ENCODE assay signal across 19 mouse cellular contexts in the genomic region with DNA sequence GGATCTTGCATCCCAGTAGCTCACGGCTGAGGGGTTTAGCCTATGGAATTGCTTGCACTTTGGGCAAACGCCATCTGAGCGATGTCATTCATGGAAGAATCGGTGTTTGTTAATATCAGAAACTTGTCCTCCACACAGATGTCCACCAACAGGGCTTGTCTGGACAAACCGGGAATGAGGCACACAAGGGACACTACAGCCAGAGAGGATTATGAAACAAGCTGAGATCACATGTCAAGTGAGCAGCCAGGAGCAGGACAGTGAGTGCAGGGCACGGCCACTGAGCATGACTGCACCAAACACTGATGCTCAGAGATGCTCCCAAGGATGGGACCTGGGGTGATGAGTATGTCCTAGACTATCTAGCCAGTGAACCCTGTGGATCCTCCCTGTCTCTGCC. TPM values are rescaled to one million over a fixed set of nuclear protein-coding genes. Genes with fewer than 3 reads are reported as not detected.
DNase-seq lines count a peak whose midpoint lies in the region; ATAC-seq and TF ChIP-seq lines count a peak whose summit lies in the region.
"Had no signal": no experiment of that assay in that cellular context is flagged by ENCODE, and none has a peak within 500 bp of the region (broad histone marks: within the 10 kb centered on the region; RNA-seq: fewer than 3 reads in every experiment).

No protein-coding gene starts in this region.

- no peak overlapping the region for H3K9ac ChIP-seq in kidney, embryonic 14.5 days (ENCODE audit: low read depth, low read length)
- H3K9ac ChIP-seq in intestine, embryonic 16.5 days (ENCODE audit: low read depth, low read length) = peak overlapping the region; percentile 57; the same call in 1 of the 2 replicates
- H3K9ac ChIP-seq: lung, embryonic 14.5 days; midbrain, embryonic 15.5 days had no signal

- peak; percentile 54 for DNase-seq in gastrocnemius, postnatal 25 days
- DNase-seq in gastrocnemius, postnatal 10 days = no peak
- peak; percentile 74 for DNase-seq in kidney, adult 2 months
- peak; percentile 77 for DNase-seq in skeletal muscle tissue, adult 2 months (ENCODE audit: low read depth, low spot score)
- DNase-seq: B cell, adult 2 months; cerebellum, adult 9-11 months; lung, embryonic 14.5 days; thymus, postnatal 14 days had no signal

- no peak for TF ChIP-seq CTCF in kidney, adult 2 months (conservative IDR thresholded peaks at IDR 0.05; ENCODE audit: insufficient read depth, insufficient read length, low read depth, low read length)

- no peak overlapping the region for H3K4me2 ChIP-seq in kidney, embryonic 14.5 days (replicated peaks; ENCODE audit: low read depth, low read length)
- H3K4me2 ChIP-seq in intestine, embryonic 16.5 days (ENCODE audit: low read depth, low read length) = no peak overlapping the region
- H3K4me2 ChIP-seq: lung, embryonic 14.5 days; midbrain, embryonic 15.5 days had no signal

- no peaks in the 10 kb centered on the region for H3K9me3 ChIP-seq in kidney, embryonic 14.5 days (ENCODE audit: control insufficient read depth, low read length)
- no peaks in the 10 kb centered on the region for H3K9me3 ChIP-seq in intestine, embryonic 16.5 days (ENCODE audit: control insufficient read depth, low read length)
- H3K9me3 ChIP-seq: limb, embryonic 10.5 days; midbrain, embryonic 15.5 days had no signal

- peak overlapping the region; percentile 81 for H3K27ac ChIP-seq in kidney, adult 2 months (ENCODE audit: insufficient read depth, low read depth, low read length)
- no peak overlapping the region for H3K27ac ChIP-seq in kidney, embryonic 14.5 days (ENCODE audit: low read depth, low read length)
- H3K27ac ChIP-seq in intestine, embryonic 16.5 days (ENCODE audit: low read length) = peak overlapping the region; percentile 86
- H3K27ac ChIP-seq: hindbrain, postnatal 0 days; layer of hippocampus, adult 2 months; limb, embryonic 10.5 days; midbrain, embryonic 15.5 days; stomach, postnatal 0 days had no signal

- no peaks in the 10 kb centered on the region for H3K36me3 ChIP-seq in kidney, adult 2 months (ENCODE audit: control insufficient read depth, insufficient read depth, low read length)
- H3K36me3 ChIP-seq in kidney, embryonic 14.5 days (ENCODE audit: control insufficient read depth, insufficient read depth, low read length) = no peaks in the 10 kb centered on the region
- no peaks in the 10 kb centered on the region; the same call in 1 of the 2 replicates for H3K36me3 ChIP-seq in intestine, embryonic 16.5 days (ENCODE audit: control insufficient read depth, insufficient read depth, low read length)
- H3K36me3 ChIP-seq: midbrain, embryonic 15.5 days had no signal

- peaks cover 11% of the 10 kb centered on the region; the same call in 1 of the 2 replicates for H3K4me1 ChIP-seq in kidney, adult 2 months (ENCODE audit: control insufficient read depth, insufficient read depth, low read length)
- H3K4me1 ChIP-seq in kidney, embryonic 14.5 days (ENCODE audit: control insufficient read depth, insufficient read depth, low read length) = 0 out of 2 replicates have a peak, but pooled peaks cover 5% of the 10 kb centered on the region
- H3K4me1 ChIP-seq in intestine, embryonic 16.5 days (ENCODE audit: control insufficient read depth, insufficient read depth, low read length) = peaks cover 23% of the 10 kb centered on the region; the same call in 1 of the 2 replicates
- H3K4me1 ChIP-seq: midbrain, embryonic 15.5 days had no signal

- no peaks in the 10 kb centered on the region for H3K27me3 ChIP-seq in kidney, adult 2 months (replicated peaks; ENCODE audit: control insufficient read depth, insufficient read depth, low read length)
- no peaks in the 10 kb centered on the region for H3K27me3 ChIP-seq in kidney, embryonic 14.5 days (ENCODE audit: control insufficient read depth, insufficient read depth, low read length)
- H3K27me3 ChIP-seq in intestine, embryonic 16.5 days (replicated peaks; ENCODE audit: control insufficient read depth, insufficient read depth, low read length) = no peaks in the 10 kb centered on the region
- H3K27me3 ChIP-seq: midbrain, embryonic 15.5 days had no signal

- 66% methylated on average over 6 of the region's 6 CpGs for WGBS in kidney, adult 2 months
- 76% methylated on average over 6 of the region's 6 CpGs for WGBS in kidney, embryonic 14.5 days
- WGBS in intestine, embryonic 16.5 days = 69% methylated on average over 6 of the region's 6 CpGs

- no peak for TF ChIP-seq POLR2A in kidney, adult 2 months (IDR thresholded peaks at IDR 0.05; ENCODE audit: low read depth, low read length)

- H3K4me3 ChIP-seq in kidney, adult 2 months (ENCODE audit: insufficient read depth, low read depth, low read length) = no peak overlapping the region
- no peak overlapping the region for H3K4me3 ChIP-seq in kidney, embryonic 14.5 days (ENCODE audit: low read length)
- no peak overlapping the region for H3K4me3 ChIP-seq in intestine, embryonic 16.5 days (ENCODE audit: low read length)
- H3K4me3 ChIP-seq: layer of hippocampus, adult 2 months; limb, embryonic 10.5 days; midbrain, embryonic 15.5 days had no signal

- ATAC-seq in kidney, embryonic 14.5 days (ENCODE audit: low FRiP score, low TSS enrichment) = no peak
- no peak for ATAC-seq in intestine, embryonic 16.5 days
- no peak for ATAC-seq in cerebellum, adult (ENCODE audit: insufficient number of reproducible peaks, low FRiP score, low TSS enrichment)
- ATAC-seq: forebrain, embryonic 14.5 days; hindbrain, postnatal 0 days; midbrain, embryonic 15.5 days had no signal

RNA-seq across cellular contexts. Expression of gene Mogat2, which starts 13.0 kb away (rescaled TPM):
- total RNA-seq in gastrocnemius, postnatal 25 days (2021) = not detected
- under 1 TPM in 1 of 2 experiments, not detected in 1; 0.41 TPM for total RNA-seq in gastrocnemius, postnatal 10 days (2021)
- polyA plus RNA-seq in kidney, adult 2 months (2012; rRNA removed) = 29.6 and 29.7 TPM in 2 replicates
- polyA plus RNA-seq in kidney, embryonic 14.5 days (2014; fragmentation: Nextera tagmentation; extraction: Ambion mirVana) = 2.7 and 3.0 TPM in 2 replicates
- polyA plus RNA-seq in intestine, embryonic 16.5 days (2015; fragmentation: Nextera tagmentation; extraction: Ambion mirVana) = 234 and 306 TPM in 2 replicates
- total RNA-seq: layer of hippocampus, adult 2 months; left cerebral cortex, adult 18-20 months had no signal

RNA-seq across cellular contexts. Expression of gene Map6, which starts 41.8 kb away (rescaled TPM):
- total RNA-seq in gastrocnemius, postnatal 25 days (2021) = 1 to 10 TPM; 3.1 to 3.4 TPM
- 1 to 10 TPM; 5.6 to 7.0 TPM for total RNA-seq in gastrocnemius, postnatal 10 days (2021)
- 1.8 and 2.4 TPM in 2 replicates for polyA plus RNA-seq in kidney, adult 2 months (2012; rRNA removed)
- polyA plus RNA-seq in kidney, embryonic 14.5 days (2014; fragmentation: Nextera tagmentation; extraction: Ambion mirVana) = 1.1 and 1.2 TPM in 2 replicates
- polyA plus RNA-seq in intestine, embryonic 16.5 days (2015; fragmentation: Nextera tagmentation; extraction: Ambion mirVana) = 3.5 and 4.2 TPM in 2 replicates
- total RNA-seq: megakaryocyte progenitor cell, adult 5-6 weeks had no signal

RNA-seq across cellular contexts. Expression of gene Dgat2, which starts 42.9 kb away (rescaled TPM):
- total RNA-seq in gastrocnemius, postnatal 25 days (2021) = 10 to 100 TPM; 34.1 to 57.3 TPM
- 10 to 100 TPM; 11.4 to 15.6 TPM for total RNA-seq in gastrocnemius, postnatal 10 days (2021)
- 286 and 363 TPM in 2 replicates for polyA plus RNA-seq in kidney, adult 2 months (2012; rRNA removed)
- polyA plus RNA-seq in kidney, embryonic 14.5 days (2014; fragmentation: Nextera tagmentation; extraction: Ambion mirVana) = 12.7 and 21.9 TPM in 2 replicates
- 325 and 488 TPM in 2 replicates for polyA plus RNA-seq in intestine, embryonic 16.5 days (2015; fragmentation: Nextera tagmentation; extraction: Ambion mirVana)

Comparison
In these comparisons a context has a peak if more than half of its experiments do, and no peak if none do; other contexts are left out.
1. RNA of gene Dgat2, which starts 42.9 kb away (polyA plus RNA-seq): 325 to 488 TPM in intestine, embryonic 16.5 days and 286 to 363 TPM in kidney, adult 2 months; 12.7 to 21.9 TPM in kidney, embryonic 14.5 days; every median in the first group is over 10 times any median in the second.